Mouse (Mus musculus) layer of hippocampus, adult 9-11 months (tissue): ENCODE measurements around the gene Tigd3.

ENCODE experiments used
- DNase-seq: peaks from one replicate; pipeline ENCODE4 v3.0.0; 2022

The Tigd3 gene

GRCm38 (mm10) chr19:5845319-5846135 is 48.4 kb downstream of the Tigd3 start:
- DNase-seq = peak; percentile 92

- no peak for DNase-seq
Measured at GRCm38 (mm10) chr19:5844831-5845318, 49.1 kb downstream of the Tigd3 start.

- DNase-seq = no peak
Measured at GRCm38 (mm10) chr19:5843781-5844691, 49.9 kb downstream of the Tigd3 start.

GRCm38 (mm10) chr19:5842785-5843730 is 50.9 kb downstream of the Tigd3 start:
- DNase-seq = no peak

- no peak for DNase-seq
Measured at GRCm38 (mm10) chr19:5841999-5842784, 51.8 kb downstream of the Tigd3 start.

- no peak for DNase-seq
Measured at GRCm38 (mm10) chr19:5841389-5841946, 52.5 kb downstream of the Tigd3 start.
